Mouse (Mus musculus): ENCODE data around the gene Mgat5b.

Mgat5b gene

DNA sequence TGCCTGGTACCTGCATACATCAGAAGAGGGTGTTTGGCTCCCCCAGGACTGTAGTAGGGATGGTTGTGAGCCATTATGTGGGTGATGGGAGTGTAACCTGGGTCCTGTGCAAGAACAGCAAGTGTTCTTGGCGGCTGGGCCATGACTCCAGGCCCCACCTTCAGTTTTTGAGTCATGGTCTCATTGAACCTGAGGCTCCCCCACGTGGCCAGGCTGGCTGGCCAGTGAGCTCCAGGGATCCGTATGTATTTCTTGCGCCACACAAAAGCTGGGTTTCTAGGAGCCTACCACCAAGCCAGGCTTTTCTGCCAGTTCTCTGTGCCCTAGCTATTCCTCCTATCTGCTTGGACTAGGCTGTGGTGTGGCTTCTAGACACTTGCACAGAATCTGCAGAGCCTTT lies 63.9 kb downstream of the Mgat5b start:
- no peak for DNase-seq

GRCm38 (mm10) chr11:116985504-116986385 lies 67.1 kb downstream of the Mgat5b start:
- DNase-seq = no peak

DNA sequence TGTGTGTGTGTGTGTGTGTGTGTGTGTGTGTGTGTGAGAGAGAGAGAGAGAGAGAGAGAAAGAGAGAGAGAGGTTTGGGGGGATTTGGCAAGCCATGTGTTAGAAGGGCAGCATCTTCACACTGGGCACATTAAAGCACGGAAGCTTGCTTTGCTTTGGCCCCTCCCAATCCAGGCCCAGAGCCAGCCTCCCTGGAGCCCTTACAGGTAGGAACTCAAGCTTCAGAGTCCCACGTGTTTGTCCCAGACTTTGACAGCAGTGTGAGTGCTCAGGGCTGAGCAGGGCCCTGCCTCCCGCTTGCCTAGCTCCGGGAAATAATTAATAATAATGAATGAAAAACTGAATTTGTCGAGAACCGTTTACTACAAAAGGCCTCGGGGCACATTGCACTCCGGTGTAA lies 69.5 kb downstream of the Mgat5b start:
- DNase-seq = peak in 1 of 2 experiments; percentile 27

- no peak for DNase-seq
These were observed 71.6 kb downstream of the Mgat5b start for GRCm38 (mm10) chr11:116990231-116990630.

DNA sequence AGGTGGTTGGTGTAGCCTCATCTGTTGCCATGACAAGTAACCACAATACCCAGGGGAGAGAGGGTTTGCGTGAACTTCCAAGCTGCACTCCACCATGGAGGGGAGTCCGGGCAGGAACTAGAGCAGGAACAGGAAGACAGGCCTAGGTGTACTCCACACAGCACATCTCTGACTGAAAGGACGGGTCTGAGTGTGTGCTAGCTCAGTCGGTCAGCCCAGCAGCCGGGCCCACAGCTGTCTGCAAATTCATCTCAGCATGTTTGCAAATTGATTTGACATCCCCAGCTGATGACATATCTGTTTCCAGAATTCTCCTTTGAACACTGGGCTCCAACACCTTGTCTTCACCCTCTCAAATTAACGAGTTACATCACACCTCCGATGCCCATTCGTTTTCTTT lies 72.7 kb downstream of the Mgat5b start:
- DNase-seq = no peak

GRCm38 (mm10) chr11:116991964-116992363 lies 73.3 kb downstream of the Mgat5b start:
- DNase-seq = no peak

- peak in 1 of 2 experiments; percentile 51 for DNase-seq
These were observed 75.5 kb downstream of the Mgat5b start for GRCm38 (mm10) chr11:116994095-116994582.

GRCm38 (mm10) chr11:116996976-116997375 lies 78.3 kb downstream of the Mgat5b start:
- DNase-seq = no peak

- DNase-seq = no peak
These were observed 80.3 kb downstream of the Mgat5b start for GRCm38 (mm10) chr11:116998935-116999334.

DNA sequence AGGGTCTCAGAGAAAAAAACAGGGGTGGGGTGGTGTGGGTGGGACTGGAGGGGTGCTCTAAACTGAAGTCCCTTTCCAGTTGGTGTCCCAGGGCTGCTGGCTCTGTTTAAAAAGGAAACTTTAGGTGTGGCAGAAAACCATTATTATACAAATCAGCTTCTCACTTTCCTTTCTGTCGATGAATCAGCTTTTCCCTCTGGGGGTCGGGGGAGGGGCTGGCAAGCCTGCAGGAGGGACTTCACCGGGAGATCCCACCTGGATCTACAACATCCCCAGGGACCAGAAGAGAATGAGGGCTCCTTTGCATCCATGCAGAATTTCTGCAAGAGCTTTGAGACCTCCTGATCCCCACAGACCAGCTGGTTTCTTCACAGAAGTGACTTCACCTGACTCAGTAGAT lies 81.6 kb downstream of the Mgat5b start:
- DNase-seq = no peak

GRCm38 (mm10) chr11:117001789-117002188 lies 83.1 kb downstream of the Mgat5b start:
- DNase-seq = no peak

DNA sequence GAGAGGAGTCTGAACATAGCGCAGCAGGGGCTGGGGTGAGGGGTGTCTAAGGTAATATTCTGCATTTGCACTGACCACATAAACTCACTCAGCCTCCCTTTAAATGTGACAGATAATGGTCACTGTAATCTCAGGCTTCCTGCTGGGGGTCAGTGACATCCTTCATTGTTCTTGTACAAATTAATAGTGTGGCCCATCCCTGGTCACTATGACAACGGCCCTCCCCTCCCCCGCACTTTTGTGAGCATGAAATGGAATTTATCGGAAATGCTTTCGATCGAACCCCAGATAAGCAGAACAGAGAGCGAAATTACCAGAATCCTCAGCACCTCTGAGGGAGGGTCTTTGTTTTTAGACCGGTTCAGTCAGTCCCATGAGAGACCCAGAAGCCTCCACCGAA lies 84.8 kb downstream of the Mgat5b start:
- DNase-seq = no peak

GRCm38 (mm10) chr11:117004277-117004676 lies 85.6 kb downstream of the Mgat5b start:
- DNase-seq = peak in 1 of 2 experiments; percentile 19

- no peak for DNase-seq
These were observed 98.8 kb downstream of the Mgat5b start for GRCm38 (mm10) chr11:117017462-117017861.

DNA sequence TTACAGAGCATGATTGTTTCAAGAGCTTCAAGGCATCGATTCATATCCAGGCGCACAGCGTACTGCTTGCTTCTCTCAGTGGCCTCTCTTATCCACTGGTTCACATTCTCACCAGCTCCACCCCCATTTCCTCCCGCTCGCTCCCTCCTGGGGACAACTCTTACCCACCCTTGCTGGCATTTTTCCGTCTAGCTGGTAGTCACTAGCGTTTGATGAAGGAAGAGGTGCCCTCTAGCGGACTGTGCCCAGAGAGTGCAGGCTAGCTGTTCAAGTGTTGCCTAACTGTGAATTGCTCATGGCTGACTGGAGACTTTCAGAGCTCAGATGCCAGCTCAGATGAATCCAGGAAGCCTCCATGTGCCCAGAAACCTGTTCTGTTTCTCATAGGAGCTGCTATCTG lies 99.7 kb downstream of the Mgat5b start:
- peak; percentile 69 to 78 for DNase-seq

- DNase-seq = no peak
These were observed 102.4 kb downstream of the Mgat5b start for GRCm38 (mm10) chr11:117021026-117021425.

- DNase-seq = no peak
These were observed 104.9 kb downstream of the Mgat5b start for GRCm38 (mm10) chr11:117023537-117023936.

DNA sequence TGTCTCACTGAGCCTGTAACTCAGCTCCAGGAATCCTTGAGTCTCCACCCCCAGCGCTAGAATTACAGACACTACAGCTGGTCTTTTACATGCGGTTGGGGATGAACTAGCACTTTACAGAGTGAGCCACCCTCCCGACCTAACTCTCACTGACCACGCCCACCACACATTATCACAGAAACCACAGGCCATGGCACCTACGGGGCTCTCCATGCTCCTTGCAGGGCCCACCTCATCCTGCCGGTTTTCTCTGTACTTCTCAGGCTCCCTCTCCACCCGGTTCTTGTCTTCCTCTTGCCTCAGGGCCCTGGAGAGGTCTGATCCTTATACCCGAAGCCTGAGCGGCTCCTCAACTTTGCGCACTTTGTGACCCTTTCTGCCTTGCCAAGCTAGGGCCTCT lies 109.0 kb downstream of the Mgat5b start:
- no peak for DNase-seq

- DNase-seq = no peak
These were observed 110.4 kb downstream of the Mgat5b start for GRCm38 (mm10) chr11:117028861-117029568.

GRCm38 (mm10) chr11:117029569-117029955 lies 110.9 kb downstream of the Mgat5b start:
- DNase-seq = no peak

DNA sequence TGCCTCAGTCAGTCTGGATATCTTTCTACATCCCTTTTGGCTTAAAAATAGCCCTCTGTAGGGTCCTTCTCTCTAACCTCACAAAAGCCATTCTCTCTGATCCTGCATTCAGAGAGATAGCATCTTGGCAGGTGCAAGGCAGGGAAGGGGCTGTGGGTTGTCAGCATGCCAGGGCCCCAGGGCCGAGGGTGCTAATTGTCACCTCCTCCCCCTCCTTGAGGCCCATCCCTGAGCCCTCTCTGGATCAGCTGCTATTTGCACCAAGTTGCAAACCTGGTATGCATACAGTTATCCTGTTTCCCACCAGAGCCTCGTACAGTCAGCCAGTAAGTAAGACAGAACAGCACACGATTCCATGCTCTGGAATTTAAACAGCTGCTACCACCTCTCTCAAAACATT lies 111.4 kb downstream of the Mgat5b start:
- DNase-seq = no peak

DNA sequence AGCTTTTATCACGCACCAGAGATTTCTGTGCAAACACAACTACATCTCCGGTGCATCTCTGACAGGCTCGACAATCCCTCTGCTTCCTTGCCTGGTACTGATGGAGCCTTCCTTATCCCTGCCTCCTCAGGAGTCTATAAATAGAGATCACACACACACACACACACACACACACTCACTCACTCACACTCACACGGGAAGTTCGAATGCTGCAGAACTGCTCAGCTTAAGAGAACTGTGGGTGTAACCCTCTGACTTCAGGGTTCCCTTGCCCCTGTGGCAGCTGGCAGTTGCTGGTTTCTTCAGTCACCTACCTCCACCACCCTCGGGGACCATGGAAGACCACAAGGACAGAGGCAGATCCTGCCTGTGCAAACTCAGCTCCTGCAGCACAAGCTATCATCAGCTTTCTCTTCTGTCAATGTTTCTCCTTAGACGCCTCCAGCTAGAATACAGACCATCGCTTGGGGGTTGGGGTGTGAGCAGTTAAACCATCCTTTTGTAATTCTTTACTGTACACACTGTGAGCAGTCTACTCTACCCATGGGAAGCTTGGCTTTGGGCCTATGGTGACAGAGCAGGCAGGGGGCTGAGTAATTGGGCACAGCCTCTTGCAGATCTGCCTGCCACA lies 111.9 kb downstream of the Mgat5b start:
- DNase-seq = no peak

DNA sequence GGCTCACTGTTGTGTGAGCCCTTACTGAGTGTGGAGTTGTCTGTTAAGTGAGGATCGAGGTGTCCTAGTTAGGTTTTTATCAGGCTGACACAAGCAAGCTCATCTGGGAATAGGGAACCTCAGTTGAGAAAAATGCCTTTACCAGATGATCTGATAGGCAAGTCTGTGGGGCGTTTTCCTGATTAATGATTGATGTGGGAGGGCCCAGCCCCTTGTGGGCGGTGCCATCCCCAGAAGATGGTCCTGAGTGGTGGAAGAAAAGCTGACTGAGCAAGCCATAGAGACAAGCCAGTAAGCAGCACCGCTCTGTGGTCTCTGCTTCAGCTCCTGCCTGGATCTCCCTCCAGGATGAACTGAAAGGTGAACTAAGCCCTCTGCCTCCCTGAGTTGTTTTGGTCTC lies 112.6 kb downstream of the Mgat5b start:
- DNase-seq = peak; percentile 32 to 44

Measured in kidney, postnatal 36 days (tissue).